Mouse (Mus musculus): ENCODE data around the gene Olfr18. TPM values are rescaled to one million over a fixed set of nuclear protein-coding genes. Genes with fewer than 3 reads are reported as not detected.

Gene Olfr18
- polyA plus RNA-seq (2012; rRNA removed): not detected in 2 replicates

GRCm38 (mm10) chr9:20335994-20336393 is at the start of gene Olfr18:
Gene Olfr18 (minus strand): TSS chr9:20336094.

DNA sequence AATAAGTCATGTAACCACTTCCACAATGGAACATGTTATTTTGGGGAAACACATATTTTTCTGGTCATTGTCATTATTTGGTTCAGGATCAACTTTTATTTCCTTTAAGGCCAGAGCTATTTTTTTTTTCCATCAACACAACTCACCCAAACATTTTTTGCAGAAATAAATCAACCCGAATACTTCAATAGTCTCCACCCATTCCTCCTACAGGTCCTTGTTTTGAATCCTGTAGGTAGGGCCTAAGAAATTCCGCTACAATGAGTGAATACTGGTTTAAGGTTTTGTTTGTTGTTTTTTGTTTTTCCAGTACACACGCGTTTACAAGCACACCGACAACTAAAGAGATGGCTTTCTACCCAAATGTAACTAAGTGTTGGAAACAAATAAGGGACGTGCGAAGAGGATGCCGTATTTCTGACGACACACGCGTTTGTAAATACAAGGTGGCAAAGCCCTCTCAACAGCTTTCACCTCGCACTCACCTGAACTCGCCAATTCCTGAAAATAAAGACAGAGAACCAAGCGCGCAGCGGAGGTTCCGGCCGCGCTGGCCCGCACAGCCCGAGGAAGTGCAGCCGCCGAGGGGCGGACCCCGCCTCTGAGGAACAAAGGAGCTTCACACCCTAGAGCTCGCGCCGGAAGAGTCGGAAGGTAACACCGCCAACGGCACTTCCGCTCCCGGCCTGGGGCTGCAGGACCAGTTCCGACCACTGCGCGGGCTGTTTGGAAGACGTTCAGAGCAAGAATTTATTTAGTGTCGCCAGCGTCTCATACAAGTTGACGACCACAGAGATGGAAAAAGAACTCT is 48.8 kb upstream of the Olfr18 start, which contains the start of gene Zfp560:
Gene Zfp560, minus strand, starts transcription at position 646 of the 811 bp plus-strand sequence.

DNA sequence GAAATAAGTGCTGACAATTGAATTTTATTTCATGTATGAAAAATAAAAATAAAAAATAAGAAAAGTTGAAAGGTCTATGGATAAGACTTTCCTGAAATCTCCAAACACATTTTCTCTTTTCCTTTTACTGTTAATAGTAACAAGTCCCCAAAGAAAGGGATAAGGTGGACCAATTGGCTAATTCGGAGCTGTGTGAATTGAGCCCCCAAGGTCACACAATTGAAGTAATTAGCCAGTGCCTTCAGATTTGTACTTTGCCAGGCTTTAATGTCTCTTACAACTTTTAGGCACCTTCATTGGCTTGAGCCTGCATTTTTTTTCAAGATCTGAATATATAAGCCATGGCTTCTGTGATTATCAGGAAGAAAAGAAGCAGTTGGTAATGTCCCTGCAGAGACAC is 37.7 kb downstream of the Olfr18 start, which contains the start of gene Olfr873:
Gene Olfr873, plus strand, starts transcription at position 301 of the 400 bp plus-strand sequence.

DNA sequence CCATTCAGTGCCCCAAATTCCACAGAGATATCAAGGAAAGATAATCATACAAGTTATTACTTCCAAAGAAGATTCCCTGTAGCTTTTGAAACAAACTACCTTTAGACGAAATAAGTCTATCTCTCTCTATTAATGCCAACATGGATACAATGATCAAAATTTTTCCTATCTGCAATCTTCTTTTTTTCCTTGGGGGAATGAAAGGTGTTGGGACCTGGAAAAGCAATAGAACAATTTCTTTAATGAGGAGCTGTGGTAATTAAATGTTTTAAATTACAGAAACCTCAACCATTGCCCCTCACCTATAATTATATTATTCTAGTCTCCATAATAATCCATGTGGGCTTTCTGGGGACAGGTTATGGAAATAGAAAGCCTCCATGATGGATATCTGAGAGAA is 53.8 kb downstream of the Olfr18 start, which contains the start of gene Olfr39:
Gene Olfr39, plus strand, starts transcription at position 301 of the 400 bp plus-strand sequence.

Other genes with a start within 250 kb of the Olfr18 start
- gene Olfr868, start 237.5 kb downstream of the Olfr18 start, polyA plus RNA-seq (2012; rRNA removed): not detected in 2 replicates
- not detected in 2 replicates for gene Olfr869, start 207.1 kb downstream of the Olfr18 start, polyA plus RNA-seq (2012; rRNA removed)
- gene Olfr870, start 162.0 kb downstream of the Olfr18 start, polyA plus RNA-seq (2012; rRNA removed): not detected in 2 replicates
- gene Olfr871, start 123.9 kb downstream of the Olfr18 start, polyA plus RNA-seq (2012; rRNA removed): not detected in 2 replicates
- gene Olfr872, start 99.0 kb downstream of the Olfr18 start, polyA plus RNA-seq (2012; rRNA removed): not detected in 2 replicates
- not detected in 2 replicates for gene Olfr39, start 53.7 kb downstream of the Olfr18 start, polyA plus RNA-seq (2012; rRNA removed)
- not detected in 2 replicates for gene Olfr873, start 37.6 kb downstream of the Olfr18 start, polyA plus RNA-seq (2012; rRNA removed)
- gene Zfp560, start 49.1 kb upstream of the Olfr18 start, polyA plus RNA-seq (2012; rRNA removed): 0.81 and 2.3 TPM in 2 replicates
- gene Zfp26, start 124.1 kb upstream of the Olfr18 start, polyA plus RNA-seq (2012; rRNA removed): 0.64 and 0.83 TPM in 2 replicates
- gene Zfp426, start 156.7 kb upstream of the Olfr18 start, polyA plus RNA-seq (2012; rRNA removed): 2.7 and 2.9 TPM in 2 replicates
- 2.0 and 2.1 TPM in 2 replicates for gene Zfp266, start 185.3 kb upstream of the Olfr18 start, polyA plus RNA-seq (2012; rRNA removed)
- 1.2 and 1.4 TPM in 2 replicates for gene Zfp846, start 245.2 kb upstream of the Olfr18 start, polyA plus RNA-seq (2012; rRNA removed)